Mouse (Mus musculus) cerebellum, postnatal 36 days (tissue): Measurements from ENCODE around the gene Mapk9.

Experiments used
- DNase-seq, 2 experiments: peaks; one replicate each; pipeline ENCODE4 v3.0.0; 2021 to 2022; ENCODE audit warnings: mixed read lengths in 2 of 2

Gene Mapk9

DNA sequence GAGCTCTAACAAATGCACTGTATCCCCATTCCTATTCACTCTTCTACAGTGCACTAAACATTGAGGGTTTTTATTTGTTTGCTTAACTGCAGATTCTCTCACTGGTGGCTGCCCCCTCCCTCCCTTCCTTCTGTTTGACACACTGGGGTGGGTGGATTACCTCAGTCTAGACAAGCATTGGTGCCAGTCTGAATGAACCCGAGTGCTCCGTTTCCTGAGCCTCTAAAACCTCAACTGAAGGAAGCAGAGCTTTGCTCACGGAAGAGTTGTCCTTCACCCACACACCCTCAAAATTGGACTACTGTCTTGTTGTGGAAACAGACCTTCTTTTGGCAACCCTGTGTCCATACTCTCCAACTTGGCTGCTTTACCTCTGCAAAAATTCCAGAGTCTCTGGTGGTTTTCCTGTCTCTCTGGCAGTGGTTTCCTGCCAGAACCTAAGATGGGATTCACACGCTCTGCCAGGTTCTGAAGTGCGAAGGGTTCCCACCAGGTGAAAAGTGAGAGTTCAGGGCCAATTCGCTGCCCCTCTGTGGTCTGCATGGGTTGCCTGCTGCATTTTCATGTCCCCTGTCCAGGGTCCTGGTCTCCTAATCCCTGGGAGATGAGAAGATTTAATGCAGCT lies 49.5 kb downstream of the Mapk9 start:
- DNase-seq: no peak

DNA sequence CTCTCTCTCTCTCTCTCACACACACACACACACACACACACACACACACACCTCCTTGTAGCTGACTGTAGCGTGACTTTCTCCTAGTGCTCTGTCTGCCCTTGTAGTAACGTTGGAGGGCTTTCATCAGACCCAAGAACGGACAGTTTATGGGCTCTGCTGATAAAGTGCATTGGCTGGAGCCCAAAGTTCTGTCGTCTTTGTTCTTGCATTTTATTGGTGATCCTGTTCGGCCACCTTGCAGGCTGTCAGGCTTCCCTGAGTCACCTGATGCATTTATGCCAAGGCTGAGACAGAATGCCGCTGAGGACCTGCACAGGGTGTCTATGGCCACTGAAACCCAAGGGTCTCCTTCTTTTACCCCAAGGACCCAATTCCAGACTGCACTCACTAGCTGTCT lies 53.5 kb downstream of the Mapk9 start:
- DNase-seq: no peak

DNA sequence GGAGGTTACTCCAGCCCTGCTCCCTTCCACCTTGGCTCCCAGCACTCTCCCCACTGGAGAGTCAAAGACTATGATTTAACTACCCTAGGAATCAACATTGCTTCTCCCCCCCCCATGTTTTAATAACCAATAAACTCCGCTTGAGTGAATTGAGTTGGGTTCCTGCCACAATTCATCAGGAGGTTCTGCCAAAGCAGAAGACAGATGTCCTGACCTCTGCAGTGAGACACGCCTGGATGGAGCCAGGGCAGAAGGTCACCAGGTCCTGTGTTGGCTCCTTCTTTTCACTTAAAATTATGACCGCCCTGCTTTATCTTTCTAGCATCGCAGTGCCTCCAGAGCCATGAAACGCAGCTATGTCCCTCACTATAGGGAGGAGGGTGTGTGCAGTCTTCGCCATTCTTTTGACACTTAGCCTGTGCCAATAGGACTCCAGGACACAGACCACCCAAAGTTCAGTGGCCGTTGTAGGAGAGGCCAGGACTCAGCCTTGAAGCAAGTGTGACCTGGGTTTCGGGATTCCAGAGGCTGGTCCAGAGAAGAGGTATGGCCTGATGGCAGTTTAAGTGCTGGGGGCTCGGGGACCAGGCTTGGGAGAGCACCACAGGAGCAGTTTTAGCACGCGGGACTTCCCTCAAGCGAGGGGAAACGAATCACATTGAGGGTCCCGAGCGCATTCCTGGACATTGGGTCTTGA lies 54.6 kb downstream of the Mapk9 start:
- DNase-seq: no peak

DNA sequence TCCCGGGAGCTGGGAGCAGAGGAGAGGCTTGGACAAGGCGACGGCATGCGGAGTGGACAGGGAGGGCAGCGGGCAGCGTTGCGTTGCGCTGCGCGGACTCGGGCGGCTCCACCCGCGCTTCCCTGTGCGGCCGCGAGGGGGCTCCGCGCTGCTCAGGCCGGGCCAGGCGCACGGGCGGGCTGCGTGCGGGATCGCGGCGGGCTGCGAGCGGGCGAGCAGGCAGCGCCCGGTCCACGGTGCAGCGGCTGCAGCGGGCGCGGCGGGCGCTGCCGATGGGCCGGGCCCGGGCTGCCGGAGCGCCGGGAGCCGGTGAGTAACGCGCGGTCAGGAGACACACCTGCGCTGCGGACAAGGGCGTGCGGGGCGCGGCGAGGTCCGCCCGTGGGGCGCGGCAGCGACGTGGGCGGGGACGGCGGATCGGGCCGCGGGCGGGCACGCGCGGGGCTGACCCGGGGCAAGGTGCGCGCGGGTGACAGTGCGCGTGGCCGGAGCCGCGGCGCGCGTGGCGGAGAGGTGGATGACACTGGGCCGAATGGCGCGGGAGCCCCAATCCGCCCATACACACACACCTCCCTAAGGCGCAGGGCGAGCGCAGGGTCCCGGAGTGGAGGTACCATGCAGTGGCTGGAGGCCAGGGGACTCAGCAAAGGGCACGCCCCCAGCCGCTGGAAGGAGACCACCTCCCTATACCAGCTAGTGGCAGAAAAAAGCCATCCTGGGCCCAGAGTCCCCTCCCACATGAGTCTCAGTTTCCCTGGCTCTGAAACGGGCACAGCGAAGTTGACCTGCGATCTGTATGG lies 55.3 kb downstream of the Mapk9 start, which contains the start of gene Rasgef1c:
Rasgef1c (plus strand) TSS at position 177 of the 800 bp plus-strand sequence.
- peak; percentile 86 to 89 for DNase-seq

DNA sequence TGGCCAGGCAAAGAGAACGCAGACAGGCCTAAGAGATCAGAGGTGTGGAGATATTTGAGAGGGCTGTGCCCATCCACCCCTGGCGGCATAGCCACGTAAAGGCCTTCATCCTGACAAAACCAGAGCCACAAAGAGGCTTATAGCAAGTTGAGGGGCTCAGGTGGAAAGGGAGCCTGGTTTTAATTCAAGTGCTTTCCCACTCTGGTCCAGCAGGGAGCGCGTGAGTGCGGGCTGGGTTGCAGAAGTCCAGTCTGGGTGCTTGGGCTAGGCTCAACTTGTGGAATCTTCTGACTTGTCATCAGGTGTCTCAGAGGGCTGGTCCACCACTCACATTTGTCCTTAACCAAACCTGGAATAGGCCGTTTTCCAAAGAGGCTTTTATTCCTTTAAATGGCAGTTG lies 56.8 kb downstream of the Mapk9 start:
- DNase-seq: peak; percentile 82 to 87

DNA sequence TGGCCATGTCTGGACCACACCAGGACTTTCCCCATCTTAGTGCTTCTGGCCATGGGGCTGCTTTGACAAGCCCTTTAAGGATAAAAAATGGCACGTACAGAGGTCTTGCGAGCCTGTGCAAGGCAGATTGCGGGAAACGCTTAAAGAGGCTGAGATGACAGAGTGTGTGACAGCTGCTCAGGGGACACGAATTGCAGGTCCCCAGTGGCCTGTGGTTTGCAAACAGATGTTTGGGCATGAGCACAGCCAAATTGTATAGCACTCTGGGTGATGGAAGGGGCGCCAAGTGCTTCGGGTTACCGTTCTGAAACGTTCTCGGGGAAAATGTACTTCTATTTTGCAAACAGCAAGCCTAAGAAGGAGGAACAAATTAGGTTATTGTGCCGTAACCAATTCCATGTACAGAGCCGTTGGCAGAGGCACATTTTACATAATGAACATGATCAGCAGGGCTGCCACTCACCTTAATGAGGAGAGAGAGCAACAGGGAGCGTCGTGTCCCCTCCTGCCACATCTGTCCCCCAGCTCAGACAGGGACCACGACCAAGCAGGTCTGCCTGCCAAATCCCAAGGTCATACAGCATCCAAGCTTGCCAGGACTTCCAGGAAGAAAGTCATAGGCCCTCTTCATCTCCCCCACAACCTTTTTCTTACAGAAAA lies 72.1 kb downstream of the Mapk9 start:
- DNase-seq: no peak

DNA sequence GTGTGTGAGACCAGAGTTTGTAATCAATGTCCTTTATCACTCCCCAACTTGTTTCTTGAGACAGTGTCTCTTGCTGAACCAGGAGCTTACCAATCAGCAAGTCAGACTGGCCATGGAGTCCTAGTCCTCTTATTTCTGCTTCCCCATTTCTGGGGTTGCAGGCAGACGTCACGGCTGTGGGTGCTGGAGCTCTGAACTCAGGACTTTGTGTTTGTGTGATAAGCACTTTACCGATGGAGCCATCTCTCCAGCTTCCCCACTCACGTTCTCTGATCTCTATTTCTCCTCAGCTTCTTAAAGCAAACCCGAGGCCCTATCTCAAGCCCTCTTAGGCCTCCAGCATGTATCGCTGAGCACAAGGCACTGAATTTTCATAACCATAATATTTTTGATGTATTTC lies 72.8 kb downstream of the Mapk9 start:
- DNase-seq: no peak

DNA sequence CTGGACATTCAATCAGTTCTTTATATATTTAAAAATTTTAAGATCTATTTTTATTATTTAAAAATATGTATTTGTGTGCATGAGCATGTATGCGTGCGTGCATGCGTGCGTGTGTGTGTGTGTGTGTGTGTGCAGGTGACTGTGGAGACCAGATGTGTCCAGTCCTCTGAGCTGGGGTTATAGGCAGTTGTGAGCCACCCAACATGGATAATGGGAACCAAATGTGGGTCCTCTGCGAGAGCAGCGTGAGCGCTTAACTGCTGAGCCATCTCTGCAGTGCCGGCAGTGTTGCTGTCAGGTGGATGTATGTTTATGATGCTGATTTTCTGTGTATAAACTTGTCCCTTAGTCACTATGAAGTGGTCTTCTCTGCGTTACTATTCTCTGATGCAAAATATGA lies 77.0 kb downstream of the Mapk9 start:
- no peak for DNase-seq

DNA sequence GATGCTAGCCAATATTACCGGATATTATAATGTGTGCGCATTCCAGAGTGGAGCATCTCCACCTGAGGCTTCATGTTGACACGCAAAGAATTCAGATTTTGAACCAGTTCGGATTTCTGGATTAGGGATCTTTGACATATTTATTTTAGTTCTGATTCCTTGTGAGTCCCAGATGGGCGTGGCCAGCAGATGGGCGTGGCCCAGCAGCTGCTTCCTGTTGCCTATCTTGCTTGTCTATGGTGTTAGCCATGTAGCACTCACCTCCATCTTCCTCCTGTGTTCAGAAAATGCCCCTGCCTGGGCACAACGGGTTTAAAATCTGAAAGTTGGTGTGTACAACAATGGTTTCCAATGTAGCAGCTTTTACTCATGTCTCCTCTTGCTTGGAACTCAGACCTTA lies 79.6 kb downstream of the Mapk9 start:
- no peak for DNase-seq

DNA sequence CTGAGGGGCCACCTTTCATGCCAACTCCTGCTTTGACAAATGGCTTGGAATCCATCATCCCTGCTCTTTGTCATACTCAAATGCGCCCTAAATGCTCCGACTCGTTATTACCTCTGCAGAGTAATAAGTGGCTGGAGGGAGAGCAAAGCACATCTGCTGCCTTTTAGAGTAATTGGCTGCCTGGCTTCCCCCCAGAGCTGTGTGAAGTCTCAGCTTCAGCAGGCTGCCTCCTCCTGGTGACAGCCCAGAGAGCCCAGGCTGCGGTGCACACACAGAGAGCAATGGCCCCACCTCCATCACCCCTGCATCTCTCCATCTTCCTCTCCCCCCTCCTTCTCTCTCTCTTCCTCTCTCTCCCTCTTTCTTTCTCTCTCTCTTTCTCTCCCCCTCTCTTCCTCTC lies 80.6 kb downstream of the Mapk9 start:
- DNase-seq: no peak

DNA sequence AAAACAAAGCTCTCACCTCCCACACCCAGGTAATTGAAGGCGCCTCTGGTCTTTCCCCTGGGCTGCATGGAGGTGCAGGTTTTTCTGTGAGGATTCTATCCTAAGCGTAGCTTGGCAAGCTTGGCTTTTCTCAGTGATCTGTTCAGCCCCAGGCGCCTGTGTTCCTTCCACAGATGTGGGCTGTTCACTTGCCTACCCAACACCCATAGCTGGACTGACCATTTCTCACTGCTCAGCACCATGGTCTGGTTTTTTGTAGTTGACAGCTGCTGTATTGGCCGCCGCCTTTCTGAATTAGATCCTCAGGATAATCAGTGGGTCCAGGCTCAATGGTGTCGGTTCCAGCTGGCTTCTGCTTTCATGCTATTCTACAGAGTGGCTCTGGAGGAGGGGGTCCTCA lies 81.1 kb downstream of the Mapk9 start:
- no peak for DNase-seq

DNA sequence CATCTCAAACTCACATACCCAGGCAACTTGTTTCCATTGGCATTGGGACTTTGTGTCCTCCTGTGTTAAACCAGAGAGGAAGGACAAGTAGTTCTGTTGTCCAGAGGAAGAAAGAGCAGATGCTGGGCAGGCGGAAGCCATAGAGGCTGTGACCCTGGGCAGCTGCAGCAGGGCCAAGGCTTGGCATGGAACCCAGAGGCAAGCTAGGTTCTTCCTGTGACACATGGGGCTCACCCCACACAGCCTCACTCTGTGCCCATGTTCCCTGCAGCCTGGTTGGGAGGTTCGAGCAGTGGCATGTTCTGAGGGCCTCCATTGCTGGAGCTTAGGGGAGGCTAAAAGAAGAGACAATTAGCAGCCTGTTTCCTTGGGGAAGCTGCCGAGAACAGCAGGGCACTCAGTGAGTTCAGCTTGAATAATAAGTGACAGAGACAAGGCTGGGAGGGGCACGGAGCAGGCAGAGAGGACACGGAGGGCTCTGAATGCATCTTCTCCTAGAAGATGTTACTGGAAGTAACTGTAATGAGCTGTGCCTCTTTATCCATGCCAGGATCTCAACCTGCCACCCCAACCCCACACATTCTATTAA lies 84.6 kb downstream of the Mapk9 start:
- no peak for DNase-seq

DNA sequence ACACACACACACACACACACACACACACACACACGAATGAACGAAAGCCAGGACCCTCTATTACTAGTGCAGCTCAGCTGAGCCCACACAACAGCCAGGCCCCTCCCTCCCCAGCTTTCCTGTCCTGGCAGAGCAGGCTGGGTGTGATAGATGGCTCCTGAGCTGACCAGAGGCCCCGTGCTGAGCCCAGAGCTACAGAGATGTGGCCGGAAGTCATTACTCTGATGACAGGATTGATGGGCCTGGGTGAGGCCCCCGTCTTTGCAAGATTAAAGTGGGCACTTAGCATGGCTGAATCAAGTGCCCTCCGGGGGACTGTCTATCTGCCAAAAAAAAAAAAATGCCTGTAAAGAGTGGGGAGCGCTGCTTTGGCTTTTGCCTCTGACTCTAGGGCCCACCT lies 85.3 kb downstream of the Mapk9 start:
- no peak for DNase-seq

DNA sequence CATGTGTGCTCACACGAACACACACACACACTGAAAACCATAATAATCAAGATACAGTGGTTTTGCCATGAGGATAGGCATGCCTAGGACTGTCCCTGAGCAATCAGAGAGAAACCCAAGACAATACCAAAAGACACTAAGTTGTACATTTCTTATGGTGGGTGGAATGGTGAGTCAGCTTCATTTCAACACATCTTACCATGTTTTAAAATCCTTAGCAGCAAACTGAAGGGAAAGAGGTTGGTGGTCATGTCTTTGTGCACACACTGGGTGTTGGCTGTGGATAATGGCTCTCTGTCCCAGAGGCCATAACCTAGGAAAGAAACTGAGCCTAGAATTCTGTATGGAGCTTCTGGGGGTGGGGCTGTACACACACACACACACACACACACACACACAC lies 87.3 kb downstream of the Mapk9 start:
- DNase-seq: no peak

DNA sequence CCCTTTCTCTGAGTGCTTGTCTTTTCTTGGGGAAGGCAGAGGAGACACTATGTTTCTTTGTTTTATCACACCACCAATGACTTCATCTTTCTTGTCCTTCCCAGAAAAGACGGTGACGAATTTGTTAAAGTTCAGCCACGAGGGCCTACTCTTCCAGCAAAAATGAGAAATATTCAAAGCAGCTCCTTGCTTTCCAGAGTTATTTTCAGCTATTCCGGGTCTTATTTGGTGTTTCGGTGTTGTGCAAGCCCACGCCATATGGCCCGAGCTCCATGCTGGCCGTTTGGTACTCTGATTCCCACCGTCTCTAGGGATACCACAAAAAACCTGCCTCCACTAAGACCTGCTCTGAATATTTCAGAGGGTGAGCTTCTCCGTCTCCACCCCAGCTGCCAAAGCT lies 87.8 kb downstream of the Mapk9 start:
- peak; percentile 33 to 46 for DNase-seq
